Mouse (Mus musculus) limb, embryonic 11.5 days (tissue): ENCODE data around the gene Midn. TPM values are rescaled to one million over a fixed set of nuclear protein-coding genes. Genes with fewer than 3 reads are reported as not detected.

Source experiments
- ATAC-seq: fragments of 200-750 bp; cut with Nextera tagmentation; 2 replicates; pipeline ENCODE4 v1.8.0; 2017; ENCODE audit warnings: low read depth; ENCODE audit not compliant: insufficient number of reproducible peaks, low FRiP score, low TSS enrichment
- DNase-seq: peaks from one replicate; pipeline ENCODE4 v3.0.0-alpha.2; 2015; ENCODE audit warnings: low spot score
- H3K27ac ChIP-seq: fragments of 300-500 bp; sonication (generic); replicated peaks from 2 replicates; pipeline ENCODE4 v1.5.1; 2014; ENCODE audit warnings: low read depth, mild to moderate bottlenecking, low read length
- H3K27me3 ChIP-seq: fragments of 300-500 bp; sonication (generic); 2 replicates; pipeline ENCODE4 v1.6.1; 2014; ENCODE audit warnings: mild to moderate bottlenecking, low read length, mixed read lengths; ENCODE audit not compliant: control insufficient read depth, insufficient read depth
- H3K36me3 ChIP-seq: fragments of 300-500 bp; sonication (generic); 2 replicates; pipeline ENCODE4 v1.6.1; 2014; ENCODE audit warnings: mild to moderate bottlenecking, low read length, moderate library complexity, mixed read lengths; ENCODE audit not compliant: control insufficient read depth, insufficient read depth
- H3K4me1 ChIP-seq: fragments of 300-500 bp; sonication (generic); 2 replicates; pipeline ENCODE4 v1.6.1; 2014; ENCODE audit warnings: low read length, mixed read lengths; ENCODE audit not compliant: control insufficient read depth, insufficient read depth
- H3K4me2 ChIP-seq: fragments of 300-500 bp; sonication (generic); 2 replicates; pipeline ENCODE4 v1.6.1; 2014; ENCODE audit warnings: low read depth, mild to moderate bottlenecking, moderate library complexity; ENCODE audit not compliant: severe bottlenecking
- H3K4me3 ChIP-seq: fragments of 300-500 bp; sonication (generic); 2 replicates; pipeline ENCODE4 v1.5.1; 2014; ENCODE audit warnings: low read depth, low read length
- H3K9ac ChIP-seq: fragments of 300-500 bp; sonication (generic); 2 replicates; pipeline ENCODE4 v1.6.1; 2014; ENCODE audit warnings: mild to moderate bottlenecking, low read length
- H3K9me3 ChIP-seq: fragments of 300-500 bp; sonication (generic); 2 replicates; pipeline ENCODE4 v1.6.1; 2016; ENCODE audit warnings: low read length; ENCODE audit not compliant: control insufficient read depth
- WGBS: fragments of 180-500 bp; shearing (Covaris S2); extraction: QIAGEN DNeasy Blood & Tissue Kit; methylation state at CpG from one replicate; pipeline ENCODE4 v1.1.7; 2014; 5-methylcytosine and 5-hydroxymethylcytosine counted together
- polyA plus RNA-seq: library from polyadenylated mRNA; unstranded; fragments of >200 nt; fragmentation: Nextera tagmentation; extraction: Ambion mirVana; gene quantifications from 2 replicates; pipeline ENCODE4 v1.2.1, GENCODE M21; 2014

Midn gene
- polyA plus RNA-seq, 1 experiment from 2014 or later, result 60.9 TPM

DNA sequence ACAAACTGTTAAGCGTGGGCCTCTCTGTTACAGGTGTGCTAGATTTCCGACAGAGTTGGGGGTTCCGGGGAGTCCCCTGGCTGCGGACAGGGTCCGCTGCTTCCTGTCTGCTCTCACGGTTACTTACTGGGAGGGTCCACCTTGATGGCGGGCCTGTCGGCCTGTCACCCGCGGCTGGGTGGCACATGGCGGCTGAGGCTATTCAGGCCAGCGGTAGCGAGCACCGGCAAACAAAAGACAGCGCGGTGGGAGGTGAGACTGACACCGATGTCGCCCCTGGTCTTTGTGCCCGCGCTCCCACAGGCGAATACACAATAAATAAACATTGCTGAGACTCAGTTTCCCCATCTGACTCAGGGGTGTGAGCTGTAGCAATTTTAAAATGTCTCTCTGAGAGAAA, 41.9 kb downstream of the Midn start:
- Histone ChIP-seq H3K27me3 (peaks cover 26% of the 10 kb centered on the region), H3K27ac (no peak overlapping the region), H3K4me1 (peaks cover 20% of the 10 kb centered on the region), H3K9me3 (no peaks in the 10 kb centered on the region), H3K4me3 (peak overlapping the region; percentile 36), H3K4me2 (peak overlapping the region; percentile 70), H3K9ac (peak overlapping the region; percentile 66), H3K36me3 (peaks cover 12% of the 10 kb centered on the region)
- ATAC-seq (no peak), DNase-seq (peak; percentile 55)
- WGBS, result 4% methylated on average over 21 of the region's 21 CpGs

DNA sequence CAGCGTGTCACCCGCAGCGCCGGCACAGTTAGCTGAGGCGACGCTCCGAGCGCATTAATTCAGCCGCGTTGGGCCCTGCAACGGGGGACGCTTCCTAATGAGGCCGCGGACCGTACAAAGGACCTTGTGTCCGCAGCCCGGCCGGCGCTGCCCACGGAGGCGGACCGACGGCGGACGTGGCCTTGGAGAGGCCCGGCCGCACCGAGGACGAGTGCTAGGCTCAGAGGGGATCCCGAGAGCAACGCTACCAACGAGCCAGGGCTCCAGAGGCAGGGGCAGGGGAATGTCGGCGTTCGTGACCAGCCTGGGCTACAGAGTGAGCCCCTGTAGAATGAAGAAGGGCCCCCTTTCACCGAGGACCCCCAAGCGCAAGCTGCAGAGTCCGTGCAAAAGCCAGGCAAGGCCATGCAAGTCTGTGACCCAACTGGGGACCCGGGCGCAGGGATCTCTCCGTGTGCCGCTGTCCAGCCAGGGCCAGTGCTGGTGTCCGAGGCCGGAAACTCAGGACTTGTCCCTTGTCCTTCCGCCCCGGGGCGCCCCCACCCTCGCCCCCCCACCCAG, 42.5 kb downstream of the Midn start:
- DNase-seq, result peak; percentile 71
- Histone ChIP-seq H3K4me1 (peaks cover 18% of the 10 kb centered on the region), H3K4me2 (peak overlapping the region; percentile 70), H3K27ac (no peak overlapping the region), H3K27me3 (peaks cover 26% of the 10 kb centered on the region), H3K36me3 (peaks cover 12% of the 10 kb centered on the region), H3K9me3 (no peaks in the 10 kb centered on the region), H3K9ac (peak overlapping the region; percentile 66), H3K4me3 (peak overlapping the region; percentile 36)
- under 1% methylated on average over 48 of the region's 48 CpGs for WGBS
- no peak for ATAC-seq

DNA sequence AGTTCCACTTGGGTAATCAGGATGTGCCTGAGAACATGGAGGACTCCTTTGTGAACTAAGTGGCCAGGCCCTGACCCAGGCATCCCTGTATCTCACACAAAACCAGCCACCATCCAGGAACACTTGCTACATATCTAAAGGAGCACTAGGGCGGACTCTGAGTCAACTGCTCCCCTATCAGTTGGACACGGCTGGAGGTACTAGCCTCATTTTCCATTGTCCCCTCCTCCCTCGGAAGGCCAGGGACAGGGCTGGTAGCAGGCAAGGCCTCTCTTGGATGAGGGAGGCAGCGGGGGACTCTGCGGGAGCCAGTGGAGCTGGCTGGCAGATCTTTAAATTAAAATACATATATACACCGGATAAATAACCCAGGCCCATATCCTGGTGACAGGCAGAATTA, 45.9 kb downstream of the Midn start:
- Histone ChIP-seq H3K9ac (no peak overlapping the region), H3K4me2 (no peak overlapping the region), H3K27ac (no peak overlapping the region), H3K36me3 (peaks cover 2% of the 10 kb centered on the region; the same call in 1 of the 2 replicates), H3K4me3 (no peak overlapping the region), H3K9me3 (no peaks in the 10 kb centered on the region), H3K4me1 (peaks cover 15% of the 10 kb centered on the region), H3K27me3 (peaks cover 22% of the 10 kb centered on the region)
- DNase-seq, result no peak
- ATAC-seq, result no peak
- WGBS, result 85% methylated on average over 6 of the region's 6 CpGs

DNA sequence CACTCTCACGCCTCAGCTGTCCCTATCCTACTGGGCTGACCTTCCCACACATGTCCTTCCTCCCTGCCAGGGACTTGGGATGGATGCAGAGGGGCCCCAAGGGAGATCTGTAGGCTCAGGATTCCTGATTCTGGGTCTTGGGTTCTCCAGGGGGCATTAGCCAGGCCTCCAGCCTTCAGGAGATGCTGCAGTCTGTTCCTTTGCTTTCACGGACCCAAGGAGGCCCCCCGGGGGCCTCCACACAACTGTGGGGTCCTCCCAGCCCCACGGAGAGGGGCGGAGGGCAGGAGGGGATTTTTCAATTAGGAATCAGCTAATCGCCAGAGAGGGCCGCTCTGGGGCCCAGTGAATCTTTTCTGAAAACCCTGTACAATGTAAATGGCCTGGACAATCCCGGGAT, 46.4 kb downstream of the Midn start:
- peaks cover 18% of the 10 kb centered on the region for H3K27me3 ChIP-seq
- DNase-seq, result no peak
- WGBS, result 60% methylated on average over 8 of the region's 8 CpGs
- H3K4me3 ChIP-seq, result no peak overlapping the region
- ATAC-seq, result no peak
- H3K27ac ChIP-seq, result no peak overlapping the region
- H3K9me3 ChIP-seq, result no peaks in the 10 kb centered on the region
- peaks cover 15% of the 10 kb centered on the region for H3K4me1 ChIP-seq
- no peak overlapping the region for H3K9ac ChIP-seq
- no peaks in the 10 kb centered on the region for H3K36me3 ChIP-seq
- H3K4me2 ChIP-seq, result no peak overlapping the region

DNA sequence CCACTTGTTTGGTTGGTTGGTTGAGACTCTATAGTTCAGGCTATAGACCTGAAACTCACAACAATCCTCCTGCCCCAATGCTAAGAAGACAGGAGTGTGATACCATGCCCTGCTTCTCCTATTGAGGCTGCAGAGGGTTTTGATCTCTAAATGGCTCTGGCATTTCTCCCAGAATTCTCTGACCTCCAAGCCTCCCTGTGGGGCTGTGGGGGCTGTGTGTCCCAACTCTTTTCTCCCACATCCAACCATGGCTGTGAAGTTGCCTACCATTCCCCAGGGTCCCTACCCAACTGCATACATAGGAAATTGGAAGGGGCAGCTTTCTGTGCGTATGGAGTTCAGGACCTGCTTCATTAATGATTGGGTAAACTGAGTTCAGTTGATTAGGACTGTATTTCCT, 48.1 kb downstream of the Midn start:
- Histone ChIP-seq H3K4me1 (peaks cover 2% of the 10 kb centered on the region; the same call in 1 of the 2 replicates), H3K9me3 (no peaks in the 10 kb centered on the region), H3K27ac (no peak overlapping the region), H3K4me3 (no peak overlapping the region), H3K27me3 (0 out of 2 replicates have a peak, but pooled peaks cover 3% of the 10 kb centered on the region), H3K4me2 (no peak overlapping the region), H3K36me3 (no peaks in the 10 kb centered on the region), H3K9ac (no peak overlapping the region)
- WGBS, result 91% methylated on average over 1 of the region's 1 CpGs
- DNase-seq (no peak), ATAC-seq (no peak)

DNA sequence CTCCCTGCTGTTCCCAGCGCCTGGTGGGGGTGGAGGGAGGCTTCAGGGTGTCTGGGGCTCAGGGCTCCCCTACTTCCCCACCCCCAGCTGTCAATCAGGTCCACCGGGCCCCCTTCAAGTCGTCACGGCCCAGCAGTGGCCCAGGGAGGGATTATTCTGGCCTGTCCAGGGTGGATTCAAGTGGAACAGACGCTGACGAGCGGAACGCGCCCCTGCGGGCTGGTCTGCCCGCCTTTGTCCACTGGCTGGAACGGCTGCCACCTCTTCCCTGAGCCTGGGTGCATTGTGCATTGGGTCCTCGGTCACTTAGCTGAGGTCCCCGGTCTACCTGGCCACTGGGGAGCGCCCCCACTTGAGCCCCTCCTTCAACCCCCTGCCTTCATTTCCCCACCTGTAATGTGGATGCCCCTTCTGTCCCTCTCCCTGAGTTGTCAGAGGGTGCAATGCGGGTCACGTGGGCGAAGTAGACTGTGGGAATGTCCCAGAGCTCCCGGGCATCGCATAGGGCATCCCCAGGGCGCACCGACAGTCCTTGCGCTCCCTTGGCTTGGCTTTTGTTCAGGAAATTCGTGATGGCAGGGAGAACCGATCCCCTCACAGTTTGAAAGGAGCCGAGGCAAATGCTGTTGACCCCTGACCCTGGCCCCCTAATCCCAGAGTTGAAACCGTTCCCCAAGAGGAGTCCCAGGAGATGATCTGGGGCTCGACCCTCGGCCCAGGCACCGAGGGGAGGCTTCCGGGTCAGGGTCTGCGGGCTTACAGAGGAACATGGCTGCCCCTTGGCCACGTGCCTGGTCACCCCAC, 48.9 kb downstream of the Midn start:
- no peaks in the 10 kb centered on the region for H3K27me3 ChIP-seq
- no peak overlapping the region for H3K4me2 ChIP-seq
- no peak overlapping the region for H3K27ac ChIP-seq
- H3K4me3 ChIP-seq, result no peak overlapping the region
- H3K9ac ChIP-seq, result no peak overlapping the region
- ATAC-seq (no peak), DNase-seq (no peak)
- H3K36me3 ChIP-seq, result no peaks in the 10 kb centered on the region
- WGBS, result 77% methylated on average over 33 of the region's 33 CpGs
- peaks cover 2% of the 10 kb centered on the region; the same call in 1 of the 2 replicates for H3K4me1 ChIP-seq
- no peaks in the 10 kb centered on the region for H3K9me3 ChIP-seq

DNA sequence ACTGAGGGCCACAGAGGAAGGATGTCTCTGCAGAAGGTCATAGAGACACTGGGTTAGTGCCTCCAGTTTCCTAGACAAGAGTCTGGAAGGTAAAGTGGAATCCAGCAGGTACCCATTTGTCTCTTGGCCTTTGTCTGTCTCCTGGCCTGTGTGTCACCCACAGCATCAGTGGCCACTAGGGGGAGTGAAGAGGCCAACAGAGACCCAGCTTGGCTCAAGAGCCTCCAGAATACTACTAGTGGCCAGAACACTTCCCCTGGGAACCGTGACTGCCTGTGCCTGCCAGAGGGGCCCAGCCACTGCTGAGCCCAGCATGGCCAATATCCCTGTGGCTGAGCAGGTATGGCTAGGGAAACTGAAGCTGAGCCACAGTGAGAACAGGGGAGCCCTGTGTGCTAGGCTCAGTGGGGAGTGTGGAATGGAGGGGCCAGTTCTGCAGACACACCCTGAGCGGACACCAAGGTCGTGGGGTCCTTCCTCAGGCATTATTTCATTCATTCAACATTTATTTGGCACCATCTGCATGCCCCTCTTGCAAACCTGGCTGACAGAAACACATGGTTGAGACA, 51.5 kb downstream of the Midn start:
- H3K4me2 ChIP-seq, result no peak overlapping the region
- peaks cover 2% of the 10 kb centered on the region; the same call in 1 of the 2 replicates for H3K4me1 ChIP-seq
- H3K9ac ChIP-seq, result no peak overlapping the region
- DNase-seq (peak; percentile 88), ATAC-seq (peak; percentile 84)
- no peaks in the 10 kb centered on the region for H3K9me3 ChIP-seq
- 53% methylated on average over 3 of the region's 3 CpGs for whole genome bisulfite sequencing
- H3K4me3 ChIP-seq, result no peak overlapping the region
- H3K27ac ChIP-seq, result no peak overlapping the region
- no peaks in the 10 kb centered on the region for H3K36me3 ChIP-seq
- H3K27me3 ChIP-seq, result no peaks in the 10 kb centered on the region

DNA sequence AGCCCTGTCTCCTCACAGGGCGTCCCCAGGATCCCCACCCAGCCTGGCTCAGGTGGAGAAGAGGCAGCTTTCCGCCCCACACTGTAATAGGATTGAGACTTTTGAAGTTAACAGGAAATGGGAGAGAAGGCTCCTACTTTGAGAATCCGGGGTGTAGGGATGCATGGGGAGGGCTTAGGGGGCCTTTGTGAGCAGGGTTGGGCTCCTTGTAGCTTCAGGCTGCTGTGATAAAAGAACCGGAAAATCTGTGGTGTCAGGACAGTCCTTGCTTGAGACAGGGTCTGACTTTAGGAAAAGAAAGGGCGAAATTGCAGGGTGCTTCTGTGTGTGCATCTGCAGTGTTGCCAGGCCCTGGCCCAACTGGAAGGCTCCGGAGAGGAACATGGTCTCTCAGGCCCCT, 52.4 kb downstream of the Midn start:
- DNase-seq (no peak), ATAC-seq (no peak)
- H3K4me1 ChIP-seq, result peaks cover 2% of the 10 kb centered on the region; the same call in 1 of the 2 replicates
- H3K9ac ChIP-seq, result no peak overlapping the region
- no peak overlapping the region for H3K4me2 ChIP-seq
- no peak overlapping the region for H3K4me3 ChIP-seq
- no peaks in the 10 kb centered on the region for H3K36me3 ChIP-seq
- no peak overlapping the region for H3K27ac ChIP-seq
- WGBS, result 82% methylated on average over 6 of the region's 6 CpGs
- no peaks in the 10 kb centered on the region for H3K9me3 ChIP-seq
- no peaks in the 10 kb centered on the region for H3K27me3 ChIP-seq
